Mouse (Mus musculus) forelimb bud, embryonic 11.5 days (tissue): ENCODE measurements at regions not wholly inside any gene's neighbourhood (a gene's known extent, or its start where the extent isn't known, plus 50 kb on each side); places are given as distances from the start of the nearest gene placed in this dataset.

ENCODE experiments used
- DNase-seq: peaks from one replicate; pipeline ENCODE4 v3.0.0-alpha.2; 2012; ENCODE audit warnings: low read depth, low spot score

DNA sequence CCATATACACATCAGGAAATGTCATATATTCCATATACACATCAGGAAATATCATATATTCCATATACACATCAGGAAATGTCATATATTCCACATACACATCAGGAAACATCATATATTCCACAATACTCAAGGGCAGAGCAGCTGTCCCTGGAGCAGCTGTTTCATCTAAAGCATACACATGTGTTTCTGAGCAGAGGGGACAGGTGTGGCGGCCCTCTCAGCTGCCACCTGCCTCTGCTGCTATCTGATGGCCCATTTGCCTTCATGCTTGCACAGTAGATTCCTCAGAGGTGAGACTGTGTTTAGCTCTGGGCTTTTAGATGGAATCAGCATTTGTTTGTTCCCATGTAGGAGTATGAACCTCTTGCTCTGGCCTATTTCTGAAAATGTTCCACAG, 158.1 kb upstream of the Igfbp3 start:
- DNase-seq: no peak

DNA sequence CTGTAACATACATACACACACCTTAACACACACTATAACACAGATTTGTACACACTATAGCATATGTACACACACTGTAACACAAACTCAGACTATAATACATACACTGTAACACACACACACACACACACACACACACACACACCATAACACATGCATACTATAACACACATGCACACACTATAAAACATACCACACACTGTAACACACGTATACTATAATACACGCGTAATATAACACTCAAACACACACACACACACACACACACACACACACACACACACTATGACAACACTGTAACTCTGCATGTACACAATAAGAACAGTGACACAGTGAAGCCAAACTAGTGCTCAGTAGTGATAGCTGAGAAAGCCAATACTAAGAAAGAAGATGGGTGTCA, 147.7 kb upstream of the Igfbp3 start:
- DNase-seq: no peak

GRCm38 (mm10) chr11:7348601-7349000, 134.9 kb upstream of the Igfbp3 start:
- no peak for DNase-seq

DNA sequence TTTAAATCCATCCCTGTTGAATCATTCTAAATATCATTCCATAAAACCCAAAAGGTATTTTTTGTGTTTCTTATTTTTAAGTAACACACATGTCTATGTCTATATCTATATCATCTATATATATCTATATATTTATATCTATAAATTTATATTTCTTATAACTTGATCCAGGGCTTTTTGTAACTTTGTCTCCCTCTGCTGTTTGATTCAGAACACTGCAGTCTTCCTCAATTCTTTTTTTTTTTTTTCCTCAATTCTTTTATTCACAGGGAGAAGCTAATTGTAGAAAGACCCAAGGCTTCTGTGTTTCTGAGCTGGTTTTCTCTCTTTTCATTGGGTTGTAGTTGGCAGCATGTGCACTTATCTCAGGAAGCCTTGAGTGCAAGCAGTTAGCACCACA, 124.1 kb upstream of the Igfbp3 start:
- DNase-seq: no peak

DNA sequence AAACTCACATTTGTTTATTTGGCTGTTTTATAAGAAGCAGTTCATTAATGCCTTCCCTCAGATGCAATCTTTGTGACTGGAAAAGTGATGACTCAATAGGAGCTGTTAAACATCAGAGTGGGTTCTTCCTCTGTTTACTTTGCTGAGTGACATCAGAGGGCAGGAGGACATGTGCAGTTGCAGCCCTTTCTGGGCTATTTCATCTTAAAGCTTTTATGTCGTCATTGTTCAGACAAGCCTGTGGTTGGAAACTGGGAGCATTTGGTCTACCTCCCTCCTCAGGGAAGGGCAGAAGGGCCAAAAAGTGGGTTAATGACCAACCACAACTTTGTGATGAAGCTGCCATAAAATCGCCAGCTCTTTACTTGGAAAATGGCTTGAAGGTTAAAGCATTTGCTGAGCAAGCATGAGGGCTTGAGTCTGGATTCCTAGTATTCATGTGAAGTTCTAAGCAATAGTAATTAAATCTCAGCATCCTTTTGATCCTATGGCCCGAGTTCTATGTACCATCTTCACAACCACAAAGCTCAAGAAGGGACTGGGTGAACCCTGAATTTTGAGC, 103.8 kb upstream of the Igfbp3 start:
- DNase-seq: no peak

- DNase-seq: no peak
Measured at GRCm38 (mm10) chr11:7296252-7296651, 82.5 kb upstream of the Igfbp3 start.

- DNase-seq: no peak
Measured at GRCm38 (mm10) chr11:7289242-7289938, 75.7 kb upstream of the Igfbp3 start.

DNA sequence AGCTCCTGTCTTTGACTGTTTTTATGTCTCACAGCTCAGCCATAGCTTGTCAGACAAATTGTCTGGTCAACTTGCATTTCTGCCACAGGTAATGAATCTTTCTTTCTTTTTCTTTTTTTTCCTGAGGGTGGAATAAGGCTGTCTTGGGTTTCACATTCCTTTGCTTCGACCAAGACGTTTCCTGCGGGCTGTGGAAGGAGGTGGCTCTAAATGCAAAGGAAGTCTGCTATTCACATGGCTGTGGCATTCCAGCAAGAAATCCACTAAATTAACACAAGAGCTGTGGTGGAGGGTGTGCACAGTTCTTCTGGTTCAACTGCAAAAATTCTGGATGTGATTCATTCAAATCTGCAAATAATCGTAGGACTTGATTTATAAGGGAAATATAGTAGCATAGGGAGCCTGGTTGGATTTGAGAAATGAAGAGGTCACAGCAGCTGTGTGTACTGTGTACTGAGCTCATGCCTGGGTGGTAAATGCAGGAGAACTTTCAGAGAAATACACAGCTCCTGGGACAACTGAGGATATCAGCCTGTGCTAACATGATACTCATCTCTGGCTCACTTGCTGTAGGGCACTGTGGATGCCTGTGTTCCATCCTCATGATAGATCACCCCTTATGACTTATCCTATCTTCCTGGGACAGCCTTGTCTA, 71.2 kb upstream of the Igfbp3 start:
- peak; percentile 64 for DNase-seq

DNA sequence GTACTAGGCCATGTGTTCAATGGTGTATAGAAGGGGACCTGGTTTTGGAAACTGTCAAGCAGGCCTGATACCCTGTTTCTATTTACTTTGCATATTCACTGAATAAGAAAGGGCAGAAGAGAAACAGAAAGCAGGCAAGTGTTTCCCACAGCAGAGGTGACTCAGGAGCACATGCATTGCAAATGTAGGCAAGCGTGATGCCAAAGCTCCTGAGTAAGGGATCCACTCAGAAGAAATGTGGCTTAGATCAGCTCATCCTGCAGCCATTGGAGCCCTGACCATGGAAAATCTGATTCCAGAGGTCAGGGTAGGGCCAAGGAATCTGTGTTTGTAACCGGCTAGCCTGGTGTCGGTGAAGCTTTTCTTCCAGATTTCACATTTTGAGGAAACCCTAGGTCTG, 69.3 kb upstream of the Igfbp3 start:
- no peak for DNase-seq

GRCm38 (mm10) chr11:7282188-7282587, 68.5 kb upstream of the Igfbp3 start:
- DNase-seq: no peak

DNA sequence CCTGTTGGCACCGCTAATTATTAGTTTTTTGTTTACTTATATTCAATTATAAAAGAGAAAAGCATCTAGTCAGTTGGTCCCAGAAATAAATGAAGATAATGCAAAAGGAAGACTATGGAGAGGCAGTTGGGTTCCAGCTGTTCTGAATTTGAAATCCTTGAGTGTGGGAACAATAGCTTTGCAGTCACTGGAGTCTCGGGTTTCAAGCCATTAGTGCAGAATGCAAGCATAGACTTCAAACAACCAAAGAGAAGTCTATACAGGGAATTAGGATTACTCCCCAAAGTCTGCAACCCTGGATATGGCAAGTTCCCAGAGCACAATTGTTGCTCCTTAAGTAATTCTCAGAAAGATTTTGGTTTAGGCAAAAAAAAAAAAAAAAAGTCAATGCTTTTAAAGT, 67.9 kb upstream of the Igfbp3 start:
- DNase-seq: peak; percentile 48

DNA sequence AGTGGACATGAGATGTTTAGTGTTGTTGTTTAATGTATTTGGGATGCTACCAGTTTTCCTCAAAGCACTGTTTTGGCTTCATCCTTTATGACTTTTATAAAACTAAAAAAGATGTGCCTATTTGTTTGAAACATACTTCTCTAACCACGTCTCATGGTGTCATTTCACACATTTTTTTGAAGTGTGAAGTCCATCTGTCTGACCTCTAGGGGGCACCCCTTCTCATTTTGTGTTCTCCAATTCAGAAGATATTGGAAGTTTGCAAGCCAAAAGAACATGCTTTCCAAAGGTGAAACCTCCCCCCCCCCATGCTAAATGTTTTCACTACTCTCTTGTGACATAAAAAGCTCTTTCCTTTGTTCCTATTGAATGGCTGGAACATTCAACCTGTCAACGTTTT, 66.2 kb upstream of the Igfbp3 start:
- DNase-seq: no peak

- DNase-seq: no peak
Measured at GRCm38 (mm10) chr11:7272543-7272942, 58.8 kb upstream of the Igfbp3 start.

GRCm38 (mm10) chr11:7270916-7271315, 57.2 kb upstream of the Igfbp3 start:
- DNase-seq: no peak

DNA sequence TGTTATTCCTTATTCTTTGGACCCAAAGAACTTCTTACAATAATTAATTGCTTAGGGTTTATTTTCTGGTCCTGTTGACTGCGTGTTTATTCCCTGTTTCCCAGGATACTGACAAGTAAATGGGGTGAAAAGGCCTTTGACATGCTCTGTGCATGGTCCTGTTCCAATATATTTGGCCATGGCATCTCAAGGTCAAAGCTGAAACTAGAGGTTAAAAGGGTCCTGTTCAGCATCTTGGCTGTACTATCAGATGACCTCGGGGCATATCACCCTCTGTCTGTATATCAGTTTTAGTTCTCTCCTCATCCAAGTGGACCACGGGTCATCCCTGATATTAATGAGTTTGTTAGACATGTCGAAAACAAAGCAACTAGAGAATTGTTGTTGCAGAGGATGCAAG, 50.2 kb upstream of the Igfbp3 start:
- DNase-seq: no peak
